In genomic region chr7:25395558-25396521, GRCm38 (mm10) we compare ENCODE assay signal across 8 mouse cellular contexts. TPM values are rescaled to one million over a fixed set of nuclear protein-coding genes. Genes with fewer than 3 reads are reported as not detected.
A peak's percentile ranks its signal among the peaks of the same experiment; 100 is the strongest.
DNase-seq lines count a peak whose midpoint lies in the region; ATAC-seq and TF ChIP-seq lines count a peak whose summit lies in the region.

No protein-coding gene starts in this region.

- 0 out of 2 replicates have a peak, but pooled peaks cover 2% of the 10 kb centered on the region for H3K36me3 ChIP-seq in heart, embryonic 11.5 days (ENCODE audit: control insufficient read depth, insufficient read depth, low read length)
- H3K36me3 ChIP-seq in kidney, embryonic 16.5 days (ENCODE audit: insufficient read depth, low read length): no peaks in the 10 kb centered on the region
- no peaks in the 10 kb centered on the region for H3K36me3 ChIP-seq in liver, adult 2 months (ENCODE audit: control insufficient read depth, insufficient read depth, low read length)
- no peaks in the 10 kb centered on the region for H3K36me3 ChIP-seq in myocyte (ENCODE audit: control insufficient read depth, insufficient read depth)
- H3K36me3 ChIP-seq in splenic B cell, adult 2 months (ENCODE audit: control insufficient read depth, insufficient read depth, low read length, poor library complexity, severe bottlenecking): no peaks in the 10 kb centered on the region

- peak; percentile 62; the same call in 1 of the 2 replicates for TF ChIP-seq POLR2A in liver, adult 2 months (IDR thresholded peaks at IDR 0.05; ENCODE audit: extremely low read depth, insufficient read depth, low read length)
- no peak for TF ChIP-seq POLR2A in myocyte (IDR thresholded peaks at IDR 0.05; ENCODE audit: insufficient read length, low read depth)

- H3K27me3 ChIP-seq in heart, embryonic 11.5 days (ENCODE audit: control insufficient read depth, insufficient read depth, low read length): peaks cover 10% of the 10 kb centered on the region; the same call in 1 of the 2 replicates
- no peaks in the 10 kb centered on the region for H3K27me3 ChIP-seq in kidney, embryonic 16.5 days (ENCODE audit: insufficient read depth, low read length)
- H3K27me3 ChIP-seq in liver, adult 2 months (ENCODE audit: control insufficient read depth, insufficient read depth, low read length): no peaks in the 10 kb centered on the region
- H3K27me3 ChIP-seq in myocyte (ENCODE audit: control insufficient read depth, insufficient read depth, insufficient read length): no peaks in the 10 kb centered on the region
- no peaks in the 10 kb centered on the region for H3K27me3 ChIP-seq in splenic B cell, adult 2 months (ENCODE audit: control insufficient read depth, insufficient read depth, low read length, poor library complexity, severe bottlenecking)

- peak overlapping the region; percentile 69 for H3K4me3 ChIP-seq in heart, embryonic 11.5 days (ENCODE audit: low read depth, low read length)
- H3K4me3 ChIP-seq in kidney, embryonic 16.5 days (ENCODE audit: low read length): peak overlapping the region; percentile 74
- H3K4me3 ChIP-seq in liver, adult 2 months (ENCODE audit: insufficient read depth, low read depth, low read length): peak overlapping the region; percentile 87
- H3K4me3 ChIP-seq in myocyte: peak overlapping the region; percentile 47

- peak; percentile 96 for DNase-seq in B cell, adult 2 months
- peak; percentile 98 for DNase-seq in brain, adult 2 months (ENCODE audit: low read depth, low spot score)
- peak; percentile 89 for DNase-seq in liver, adult 2 months (ENCODE audit: extremely low read depth, low read depth, low spot score)
- DNase-seq in splenic B cell, adult 2 months (ENCODE audit: low read depth, low spot score): peak; percentile 94

- no peaks in the 10 kb centered on the region for H3K9me3 ChIP-seq in heart, embryonic 11.5 days (replicated peaks; ENCODE audit: control insufficient read depth, low read length)
- no peaks in the 10 kb centered on the region for H3K9me3 ChIP-seq in kidney, embryonic 16.5 days (ENCODE audit: low read length)

- TF ChIP-seq CTCF in liver, adult 2 months (IDR thresholded peaks at IDR 0.05; ENCODE audit: low read depth, low read length): no peak

- peaks cover 10% of the 10 kb centered on the region for H3K4me1 ChIP-seq in heart, embryonic 11.5 days (ENCODE audit: control insufficient read depth, insufficient read depth, low read length)
- H3K4me1 ChIP-seq in kidney, embryonic 16.5 days (ENCODE audit: insufficient read depth, low read length): peaks cover 32% of the 10 kb centered on the region
- peaks cover 38% of the 10 kb centered on the region for H3K4me1 ChIP-seq in liver, adult 2 months (ENCODE audit: control insufficient read depth, insufficient read depth, low read length)

- H3K4me2 ChIP-seq in heart, embryonic 11.5 days: peak overlapping the region; percentile 83
- peak overlapping the region; percentile 88 for H3K4me2 ChIP-seq in kidney, embryonic 16.5 days (replicated peaks; ENCODE audit: low read depth, low read length)
- peak overlapping the region; percentile 73 for H3K4me2 ChIP-seq in myocyte (ENCODE audit: low read depth)

- ATAC-seq in erythroblast, adult 5-6 weeks (replicated peaks; ENCODE audit: low FRiP score, poor library complexity, severe bottlenecking): peak; percentile 97
- ATAC-seq in heart, embryonic 11.5 days (replicated peaks; ENCODE audit: insufficient number of reproducible peaks, low FRiP score, low TSS enrichment): peak; percentile 94
- peak; percentile 97 for ATAC-seq in kidney, embryonic 16.5 days (ENCODE audit: low FRiP score, low TSS enrichment)

- peaks cover 17% of the 10 kb centered on the region; the same call in 1 of the 2 replicates for H3K79me2 ChIP-seq in liver, adult 2 months (ENCODE audit: control insufficient read depth, insufficient read depth, low read length)
- no peaks in the 10 kb centered on the region for H3K79me2 ChIP-seq in myocyte (ENCODE audit: control insufficient read depth, insufficient read depth)

- H3ac ChIP-seq in myocyte (ENCODE audit: control insufficient read depth, insufficient read length): no peak overlapping the region

- WGBS in heart, embryonic 11.5 days (ENCODE audit: insufficient replicate concordance): 7% methylated on average over 52 of the region's 52 CpGs
- 7% methylated on average over 51 of the region's 52 CpGs for WGBS in kidney, embryonic 16.5 days
- 4% methylated on average over 52 of the region's 52 CpGs for WGBS in liver, adult 2 months

- H3K27ac ChIP-seq in heart, embryonic 11.5 days (ENCODE audit: low read depth, low read length): no peak overlapping the region
- H3K27ac ChIP-seq in kidney, embryonic 16.5 days (ENCODE audit: low read length): peak overlapping the region; percentile 79
- H3K27ac ChIP-seq in liver, adult 2 months (replicated peaks; ENCODE audit: insufficient read depth, low read depth, low read length): peak overlapping the region; percentile 85

- peak overlapping the region; percentile 68 for H3K9ac ChIP-seq in heart, embryonic 11.5 days (ENCODE audit: low read depth, low read length)
- H3K9ac ChIP-seq in kidney, embryonic 16.5 days (replicated peaks; ENCODE audit: low read length): peak overlapping the region; percentile 76
- peak overlapping the region; percentile 84 for H3K9ac ChIP-seq in liver, adult 2 months (ENCODE audit: low read depth, low read length)

TF ChIP-seq in myocyte, 11 proteins besides CTCF, POLR2A, EP300 and RAD21:
- TF ChIP-seq SRF (IDR thresholded peaks at IDR 0.05; ENCODE audit: control insufficient read depth, insufficient read length, low read depth): no peak
- TF ChIP-seq USF1 (IDR thresholded peaks at IDR 0.05; ENCODE audit: low read depth): peak; percentile 81
- TF ChIP-seq POLR2AphosphoS2 (IDR thresholded peaks at IDR 0.05; ENCODE audit: insufficient read length, low read depth): no peak
TF ChIP-seq in myocyte: peak in this region for 1.

RNA-seq across cellular contexts. Expression of gene Lipe, which starts 2.7 kb away (rescaled TPM):
- 2.5 and 11.3 TPM in 2 replicates for total RNA-seq in erythroblast, adult 5-6 weeks (2015; ENCODE audit: low replicate concordance)
- 4.5 and 6.7 TPM in 2 replicates for total RNA-seq in erythroblast, adult 5-6 weeks (2017; ENCODE audit: low replicate concordance)
- 1.6 and 2.1 TPM in 2 replicates for polyA plus RNA-seq in heart, embryonic 11.5 days (2014; fragmentation: Nextera tagmentation; extraction: Ambion mirVana)
- 11.2 and 11.9 TPM in 2 replicates for polyA plus RNA-seq in kidney, embryonic 16.5 days (2015; fragmentation: Nextera tagmentation; extraction: Ambion mirVana)
- total RNA-seq in liver, adult 2 months (2014; rRNA removed): 8.3 and 8.7 TPM in 2 replicates
- polyA plus RNA-seq in liver, adult 2 months (2012; rRNA removed): 9.8 and 11.3 TPM in 2 replicates
- polyA plus RNA-seq in myocyte (2012; fragmentation: generic; extraction: Trizol): 3.8 TPM

RNA-seq across cellular contexts. Expression of gene Cxcl17, which starts 16.8 kb away (rescaled TPM):
- total RNA-seq in erythroblast, adult 5-6 weeks (2015; ENCODE audit: low replicate concordance): not detected in 2 replicates
- total RNA-seq in erythroblast, adult 5-6 weeks (2017; ENCODE audit: low replicate concordance): not detected in 2 replicates
- polyA plus RNA-seq in heart, embryonic 11.5 days (2014; fragmentation: Nextera tagmentation; extraction: Ambion mirVana): not detected in 2 replicates
- 0.65 and 1.0 TPM in 2 replicates for polyA plus RNA-seq in kidney, embryonic 16.5 days (2015; fragmentation: Nextera tagmentation; extraction: Ambion mirVana)
- not detected in 2 replicates for total RNA-seq in liver, adult 2 months (2014; rRNA removed)
- polyA plus RNA-seq in liver, adult 2 months (2012; rRNA removed): not detected in 2 replicates
- polyA plus RNA-seq in myocyte (2012; fragmentation: generic; extraction: Trizol): 0.06 TPM

RNA-seq across cellular contexts. Expression of gene Cnfn, which starts 26.3 kb away (rescaled TPM):
- total RNA-seq in erythroblast, adult 5-6 weeks (2015; ENCODE audit: low replicate concordance): not detected in 2 replicates
- total RNA-seq in erythroblast, adult 5-6 weeks (2017; ENCODE audit: low replicate concordance): not detected in 2 replicates
- not detected in 2 replicates for polyA plus RNA-seq in heart, embryonic 11.5 days (2014; fragmentation: Nextera tagmentation; extraction: Ambion mirVana)
- 1.4 TPM in 1 of 2 replicates, not detected in the other for polyA plus RNA-seq in kidney, embryonic 16.5 days (2015; fragmentation: Nextera tagmentation; extraction: Ambion mirVana)
- total RNA-seq in liver, adult 2 months (2014; rRNA removed): not detected in 2 replicates
- polyA plus RNA-seq in liver, adult 2 months (2012; rRNA removed): not detected in 2 replicates
- not detected for polyA plus RNA-seq in myocyte (2012; fragmentation: generic; extraction: Trizol)
